Mouse (Mus musculus) lung, postnatal 0 days (tissue): ENCODE data around the gene Epc2.

ENCODE experiments used
- CTCF ChIP-seq: IDR thresholded peaks from 2 replicates; pipeline ENCODE4 v1.5.1; 2016; ENCODE audit warnings: antibody characterized with exemption, mild to moderate bottlenecking
- EP300 ChIP-seq: IDR thresholded peaks from 2 replicates; pipeline ENCODE4 v1.6.1; 2016; ENCODE audit warnings: antibody characterized with exemption, mild to moderate bottlenecking, control low read depth

DNA sequence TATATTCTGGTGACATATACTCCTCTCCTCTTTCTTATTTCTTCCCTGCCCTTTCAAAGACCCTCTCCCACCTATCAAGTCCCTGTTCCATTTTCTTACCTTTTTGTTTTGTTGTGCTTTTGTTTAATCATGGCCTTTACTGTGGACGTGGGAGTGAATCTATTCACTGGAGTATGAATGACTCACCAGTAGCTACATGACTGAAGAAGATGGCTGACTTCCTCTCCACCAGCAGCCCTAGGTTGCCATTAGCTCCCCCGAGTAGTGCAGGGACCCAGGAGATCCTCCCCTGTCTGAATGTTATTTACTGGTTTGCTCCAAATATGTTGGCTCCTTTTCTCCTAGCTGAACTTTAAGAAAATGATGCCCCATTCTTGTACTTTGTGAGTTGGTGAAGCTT, 86.8 kb downstream of the Epc2 start:
- TF ChIP-seq EP300 (no peak), CTCF (no peak)
